Mouse (Mus musculus) kidney, postnatal 0 days (tissue): Measurements from ENCODE around the gene Parvg. TPM values are rescaled to one million over a fixed set of nuclear protein-coding genes. Genes with fewer than 3 reads are reported as not detected.

Source experiments
- ATAC-seq: fragments of 200-750 bp; cut with Nextera tagmentation; replicated peaks from 2 replicates; pipeline ENCODE4 v1.8.0; 2017; ENCODE audit warnings: low read depth, moderate number of reproducible peaks, moderate TSS enrichment, moderate library complexity; ENCODE audit not compliant: low FRiP score
- DNase-seq: peaks from one replicate; pipeline ENCODE4 v3.0.0-alpha.2; 2016; ENCODE audit warnings: low spot score
- H3K27ac ChIP-seq: fragments of 300-500 bp; sonication (generic); 2 replicates; pipeline ENCODE4 v1.5.1; 2014; ENCODE audit warnings: mild to moderate bottlenecking
- H3K27me3 ChIP-seq: fragments of 300-500 bp; sonication (generic); 2 replicates; pipeline ENCODE4 v1.6.1; 2014; ENCODE audit warnings: low read length, mixed read lengths; ENCODE audit not compliant: insufficient read depth
- H3K36me3 ChIP-seq: fragments of 300-500 bp; sonication (generic); 2 replicates; pipeline ENCODE4 v1.6.1; 2014; ENCODE audit warnings: low read length, mixed read lengths; ENCODE audit not compliant: insufficient read depth
- H3K4me1 ChIP-seq: fragments of 300-500 bp; sonication (generic); replicated peaks from 2 replicates; pipeline ENCODE4 v1.6.1; 2014; ENCODE audit warnings: antibody characterized with exemption, low read length, mixed read lengths; ENCODE audit not compliant: insufficient read depth
- H3K4me2 ChIP-seq: fragments of 300-500 bp; sonication (generic); 2 replicates; pipeline ENCODE4 v1.6.1; 2014; ENCODE audit warnings: mild to moderate bottlenecking, low read length, moderate library complexity, mixed read lengths
- H3K4me3 ChIP-seq: fragments of 300-500 bp; sonication (generic); replicated peaks from 2 replicates; pipeline ENCODE4 v1.5.1; 2014; ENCODE audit warnings: low read depth, low read length
- H3K9ac ChIP-seq: fragments of 300-500 bp; sonication (generic); 2 replicates; pipeline ENCODE4 v1.6.1; 2014; ENCODE audit warnings: low read depth, low read length
- H3K9me3 ChIP-seq: fragments of 300-500 bp; sonication (generic); replicated peaks from 2 replicates; pipeline ENCODE4 v1.6.1; 2016; ENCODE audit warnings: low read length, inconsistent platforms, mixed read lengths
- CTCF ChIP-seq: IDR thresholded peaks from 2 replicates; pipeline ENCODE4 v1.5.1; 2016; ENCODE audit warnings: antibody characterized with exemption, low read depth, mild to moderate bottlenecking, moderate library complexity
- WGBS: fragments of 180-500 bp; shearing (Covaris S2); extraction: QIAGEN DNeasy Blood & Tissue Kit; methylation state at CpG from one replicate; pipeline ENCODE4 v1.1.7; 2014; 5-methylcytosine and 5-hydroxymethylcytosine counted together
- polyA plus RNA-seq: library from polyadenylated mRNA; unstranded; fragments of >200 nt; fragmentation: Nextera tagmentation; extraction: Ambion mirVana; gene quantifications from 2 replicates; pipeline ENCODE4 v1.2.1, GENCODE M21; 2015

Gene Parvg
- polyA plus RNA-seq, 1 experiment from 2014 or later = 1.4 TPM

DNA sequence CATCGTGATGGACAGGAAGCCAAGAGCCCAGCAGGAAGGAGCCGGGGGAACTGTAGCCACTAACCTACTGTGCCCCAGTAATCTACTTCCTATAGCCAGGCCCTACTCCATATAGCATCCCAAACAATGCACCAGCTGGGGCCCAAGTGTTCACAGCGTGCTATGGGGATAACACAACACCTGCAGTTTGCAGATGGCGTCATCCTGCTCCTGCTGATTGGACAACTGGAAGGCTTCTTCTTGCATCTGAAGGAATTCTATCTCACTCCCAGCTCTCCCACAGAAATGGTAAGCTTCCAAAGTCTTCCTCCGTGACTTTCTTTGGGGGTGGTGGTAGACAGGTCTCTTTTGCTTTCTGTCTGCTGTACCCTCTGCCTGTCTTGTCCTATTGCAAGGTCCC lies 13.8 kb downstream of the Parvg start:
- H3K27me3 ChIP-seq = no peaks in the 10 kb centered on the region
- DNase-seq (no peak), ATAC-seq (no peak)
- no peaks in the 10 kb centered on the region for H3K36me3 ChIP-seq
- 78% methylated on average over 5 of the region's 5 CpGs for WGBS
- no peaks in the 10 kb centered on the region for H3K4me1 ChIP-seq
- no peak for TF ChIP-seq CTCF
- no peak overlapping the region for H3K4me2 ChIP-seq
- no peak overlapping the region for H3K9ac ChIP-seq
- no peak overlapping the region for H3K4me3 ChIP-seq
- no peaks in the 10 kb centered on the region for H3K9me3 ChIP-seq
- H3K27ac ChIP-seq = no peak overlapping the region

DNA sequence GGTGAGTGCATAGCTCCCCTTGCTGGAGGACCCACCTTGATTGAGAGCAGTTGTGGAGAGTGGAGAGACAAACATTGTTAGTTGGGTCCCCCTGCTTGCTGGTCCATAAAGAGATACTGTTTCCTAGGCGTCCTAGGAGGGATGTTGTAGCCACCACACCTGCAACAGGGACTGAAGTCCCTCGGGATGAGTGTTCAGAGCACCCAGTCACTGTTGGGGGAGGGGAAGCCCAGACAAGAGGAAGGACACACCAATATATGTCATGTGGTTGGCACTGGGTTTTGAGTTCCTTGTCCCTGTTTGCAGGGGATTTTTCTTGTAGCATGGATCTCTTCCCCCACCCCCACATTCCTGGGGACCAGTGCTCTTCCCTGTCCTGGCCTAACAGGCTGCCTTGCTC lies 17.1 kb downstream of the Parvg start:
- H3K4me1 ChIP-seq = no peaks in the 10 kb centered on the region
- WGBS = 64% methylated on average over 2 of the region's 2 CpGs
- H3K27ac ChIP-seq = no peak overlapping the region
- H3K27me3 ChIP-seq = no peaks in the 10 kb centered on the region
- no peak overlapping the region for H3K9ac ChIP-seq
- H3K4me2 ChIP-seq = no peak overlapping the region
- H3K4me3 ChIP-seq = no peak overlapping the region
- ATAC-seq = no peak
- no peak for TF ChIP-seq CTCF
- no peaks in the 10 kb centered on the region for H3K9me3 ChIP-seq
- H3K36me3 ChIP-seq = no peaks in the 10 kb centered on the region
- DNase-seq = no peak

DNA sequence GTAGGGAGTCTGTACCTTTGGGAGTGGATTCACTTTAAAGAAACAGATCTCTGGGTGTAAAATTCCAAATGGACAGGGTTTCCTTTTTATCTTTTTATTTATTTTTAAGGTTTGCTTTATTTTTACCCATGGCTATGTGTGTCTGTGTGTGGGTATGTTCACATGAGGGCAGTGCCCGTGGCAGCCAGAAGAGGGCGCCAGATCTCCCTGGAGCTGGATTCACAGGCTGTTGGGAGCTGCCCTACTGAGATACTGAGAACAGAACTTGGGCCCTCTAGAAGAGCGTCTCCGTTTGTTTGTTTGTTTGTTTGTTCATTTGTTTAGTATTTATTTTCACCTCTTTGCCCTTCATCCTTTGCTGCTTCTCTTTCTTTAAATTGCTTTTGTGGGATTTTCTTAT lies 24.9 kb downstream of the Parvg start:
- no peak for ATAC-seq
- TF ChIP-seq CTCF = peak; percentile 44

DNA sequence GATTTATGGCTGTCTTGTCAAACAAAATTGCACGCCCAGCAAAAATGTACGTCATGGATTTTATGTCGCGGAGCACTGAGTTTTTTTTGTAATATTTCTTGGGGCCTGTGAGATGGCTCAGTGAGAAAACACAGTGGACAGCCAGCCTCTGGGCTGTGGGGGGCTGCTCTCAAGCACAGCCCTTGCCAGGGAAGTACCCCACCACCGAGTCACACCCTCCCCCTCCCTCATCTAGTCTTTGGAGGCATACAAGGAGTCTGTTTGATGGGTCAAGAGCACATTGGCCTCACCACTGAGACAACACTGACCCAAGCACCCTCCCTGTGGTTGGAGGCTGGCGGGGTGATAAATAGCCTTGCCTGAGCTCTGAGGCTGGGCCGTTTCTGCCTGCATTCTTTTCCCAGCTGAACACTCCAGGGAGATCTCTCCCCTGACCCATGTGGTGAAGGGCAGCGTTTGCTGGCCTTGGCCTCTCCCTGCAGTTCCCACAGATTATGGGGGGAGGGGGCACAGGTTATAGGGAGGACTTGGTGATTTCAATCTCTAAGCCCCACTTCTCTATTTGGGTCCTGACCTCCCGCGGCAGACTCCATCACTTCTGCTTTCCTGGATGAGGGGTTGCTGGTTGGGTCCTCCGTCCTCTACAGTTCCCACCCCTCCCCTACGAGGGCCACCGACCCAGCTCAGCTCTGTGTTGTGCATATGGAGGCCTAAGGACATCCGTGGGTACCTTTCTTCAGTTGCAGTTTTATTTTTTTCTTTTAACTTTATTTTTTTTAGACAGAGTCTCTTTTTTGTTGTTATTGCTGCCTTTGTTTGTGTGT lies 26.3 kb downstream of the Parvg start:
- Histone ChIP-seq H3K9ac (no peak overlapping the region), H3K4me2 (no peak overlapping the region), H3K36me3 (no peaks in the 10 kb centered on the region), H3K27me3 (no peaks in the 10 kb centered on the region), H3K4me1 (0 out of 2 replicates have a peak, but pooled peaks cover 3% of the 10 kb centered on the region), H3K27ac (no peak overlapping the region), H3K9me3 (no peaks in the 10 kb centered on the region), H3K4me3 (no peak overlapping the region)
- no peak for ATAC-seq
- DNase-seq = peak; percentile 30
- 32% methylated on average over 14 of the region's 14 CpGs for WGBS
- no peak for TF ChIP-seq CTCF

More for the DNA sequence above, 24.9 kb downstream of the Parvg start:
- Histone ChIP-seq H3K9ac (no peak overlapping the region), H3K27ac (no peak overlapping the region), H3K27me3 (no peaks in the 10 kb centered on the region), H3K9me3 (no peaks in the 10 kb centered on the region), H3K4me2 (no peak overlapping the region), H3K4me1 (0 out of 2 replicates have a peak, but pooled peaks cover 3% of the 10 kb centered on the region), H3K36me3 (no peaks in the 10 kb centered on the region), H3K4me3 (no peak overlapping the region)
- DNase-seq = no peak
- WGBS = 96% methylated on average over 4 of the region's 4 CpGs

DNA sequence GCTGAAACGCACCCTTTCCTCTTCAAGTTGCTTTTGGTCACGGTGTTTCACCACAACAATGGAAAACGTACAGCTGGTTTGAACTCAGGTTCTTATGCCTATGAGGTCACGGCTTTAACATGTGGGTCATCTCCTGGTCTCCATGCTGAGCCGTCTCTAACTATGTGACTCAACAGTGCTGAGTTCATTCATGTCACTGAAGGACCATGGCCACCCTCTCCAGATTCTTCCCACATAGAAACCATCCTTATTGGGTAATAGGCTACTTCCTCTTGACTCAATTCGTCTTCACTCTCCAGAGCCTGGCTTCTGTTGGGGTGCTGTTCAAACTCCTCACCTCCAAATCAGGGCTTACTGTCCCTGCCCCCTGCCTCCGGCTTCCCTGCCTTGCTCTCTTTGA lies 27.5 kb downstream of the Parvg start:
- Histone ChIP-seq H3K9ac (no peak overlapping the region), H3K27ac (no peak overlapping the region), H3K9me3 (no peaks in the 10 kb centered on the region), H3K4me3 (no peak overlapping the region), H3K36me3 (no peaks in the 10 kb centered on the region), H3K4me1 (0 out of 2 replicates have a peak, but pooled peaks cover 3% of the 10 kb centered on the region), H3K4me2 (no peak overlapping the region), H3K27me3 (no peaks in the 10 kb centered on the region)
- no peak for TF ChIP-seq CTCF
- 74% methylated on average over 7 of the region's 7 CpGs for WGBS
- DNase-seq = no peak
- no peak for ATAC-seq

DNA sequence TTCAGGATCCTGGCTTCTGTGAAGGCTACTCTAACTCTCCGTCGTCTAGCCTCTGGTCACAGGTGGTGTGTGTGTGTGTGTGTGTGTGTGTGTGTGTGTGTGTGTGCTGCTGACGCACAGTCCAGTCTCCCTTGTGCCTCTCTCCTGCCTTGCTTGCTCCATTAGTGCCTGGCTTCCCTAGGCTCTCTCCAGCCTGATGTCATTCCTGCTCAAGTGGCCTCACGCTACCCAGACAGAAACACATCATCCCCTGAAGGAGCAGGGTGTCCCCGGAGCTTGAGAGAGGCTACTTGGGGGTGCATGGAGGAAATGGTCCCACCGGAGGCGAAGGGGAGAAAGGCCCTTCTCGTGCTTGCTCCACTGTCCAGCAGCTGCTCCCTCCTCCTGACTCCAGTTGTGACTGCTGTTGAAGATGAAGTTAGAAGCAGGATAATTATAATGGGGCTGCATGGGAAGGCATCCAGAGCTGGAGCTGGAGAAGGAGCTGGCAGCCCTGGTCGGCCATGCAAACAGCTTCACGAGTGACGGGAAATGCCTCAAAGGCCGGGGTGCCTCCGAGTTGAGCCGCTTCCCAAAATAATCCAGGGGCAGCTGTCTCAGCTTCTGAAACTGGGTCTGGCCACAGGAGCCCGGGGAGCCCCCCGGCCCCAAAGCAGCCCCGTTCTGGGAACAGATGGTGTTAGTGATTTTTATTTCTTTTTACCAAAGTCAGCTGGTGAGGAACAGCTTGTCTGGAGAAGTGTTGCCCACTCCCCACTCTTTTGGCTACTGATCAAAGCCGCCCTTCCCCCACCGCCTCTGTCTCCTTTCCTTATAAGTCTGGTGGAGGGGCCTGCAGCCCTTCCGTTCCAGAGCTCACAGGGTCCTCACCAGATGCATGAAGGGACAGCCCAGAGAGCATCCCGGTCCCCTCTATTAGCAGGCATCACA lies 28.4 kb downstream of the Parvg start:
- H3K36me3 ChIP-seq = no peaks in the 10 kb centered on the region
- H3K9me3 ChIP-seq = no peaks in the 10 kb centered on the region
- H3K27ac ChIP-seq = no peak overlapping the region; the same call in 1 of the 2 replicates
- ATAC-seq (no peak), DNase-seq (no peak)
- no peak overlapping the region for H3K9ac ChIP-seq
- H3K4me3 ChIP-seq = no peak overlapping the region
- H3K4me2 ChIP-seq = no peak overlapping the region
- TF ChIP-seq CTCF = no peak
- WGBS = 62% methylated on average over 21 of the region's 21 CpGs
- 0 out of 2 replicates have a peak, but pooled peaks cover 3% of the 10 kb centered on the region for H3K4me1 ChIP-seq
- H3K27me3 ChIP-seq = no peaks in the 10 kb centered on the region
